Mouse (Mus musculus) ES-E14 (cell line): Measurements from ENCODE around the gene Vapb. TPM values are rescaled to one million over a fixed set of nuclear protein-coding genes. Genes with fewer than 3 reads are reported as not detected.

Experiments
- DNase-seq: peaks from one replicate; pipeline ENCODE4 v3.0.0-alpha.2; 2013; ENCODE audit warnings: low read depth, low spot score
- H3K27ac ChIP-seq: 2 replicates; pipeline ENCODE4 v1.5.1; 2012; ENCODE audit warnings: low read depth, mild to moderate bottlenecking, low read length, moderate library complexity, mixed read lengths; ENCODE audit not compliant: poor library complexity, insufficient read depth, severe bottlenecking
- H3K36me3 ChIP-seq: 2 replicates; pipeline ENCODE4 v1.6.1; 2012; ENCODE audit warnings: mild to moderate bottlenecking, low read length, moderate library complexity, mixed read lengths; ENCODE audit not compliant: control insufficient read depth, poor library complexity, insufficient read depth, severe bottlenecking
- H3K4me1 ChIP-seq, 2 experiments: fragments of 150-350 bp in 1 of 2; sonication (generic) in 1 of 2; 2 replicates each; pipeline ENCODE4 v1.6.1; 2012; ENCODE audit warnings: low read length in 2 of 2, mild to moderate bottlenecking in 1 of 2, mixed read lengths in 1 of 2; ENCODE audit not compliant: control insufficient read depth in 2 of 2, insufficient read depth in 2 of 2, poor library complexity in 1 of 2
- H3K4me3 ChIP-seq, 2 experiments: fragments of 150-350 bp in 1 of 2; sonication (generic) in 1 of 2; 2 replicates each; pipeline ENCODE4 v1.5.1; 2012; ENCODE audit warnings: low read length in 2 of 2, low read depth in 1 of 2, mild to moderate bottlenecking in 1 of 2, mixed read lengths in 1 of 2; ENCODE audit not compliant: insufficient read depth in 1 of 2, poor library complexity in 1 of 2, severe bottlenecking in 1 of 2
- H3K9ac ChIP-seq: 2 replicates; pipeline ENCODE4 v1.6.1; 2012; ENCODE audit warnings: low read depth, mild to moderate bottlenecking, low read length, mixed read lengths; ENCODE audit not compliant: poor library complexity, insufficient read depth, severe bottlenecking
- H3K9me3 ChIP-seq: fragments of 150-350 bp; sonication (generic); 2 replicates; pipeline ENCODE4 v1.6.1; 2012; ENCODE audit warnings: low read depth, mild to moderate bottlenecking, low read length; ENCODE audit not compliant: control insufficient read depth, insufficient read depth
- CHD2 ChIP-seq: IDR thresholded peaks from 2 replicates; pipeline ENCODE4 v1.6.1; 2014; ENCODE audit warnings: mild to moderate bottlenecking, low read depth, low read length, inconsistent platforms
- HCFC1 ChIP-seq: IDR thresholded peaks from 2 replicates; pipeline ENCODE4 v1.6.1; 2012; ENCODE audit warnings: low read length, inconsistent platforms, borderline replicate concordance; ENCODE audit not compliant: insufficient read depth
- MAFK ChIP-seq: IDR thresholded peaks from 2 replicates; pipeline ENCODE4 v1.6.1; 2014; ENCODE audit warnings: mild to moderate bottlenecking, low read depth, low read length, inconsistent platforms; ENCODE audit not compliant: insufficient read depth
- ZC3H11A ChIP-seq: IDR thresholded peaks from 2 replicates; pipeline ENCODE4 v1.6.1; 2012; ENCODE audit warnings: low read depth, mild to moderate bottlenecking, inconsistent platforms, low read length, borderline replicate concordance
- ZNF384 ChIP-seq: IDR thresholded peaks from 2 replicates; pipeline ENCODE4 v1.6.1; 2012; ENCODE audit warnings: low read depth, low read length, inconsistent platforms
- in situ Hi-C, 2 experiments: fragments of 600-800 bp; cut with MboI; formaldehyde crosslinking; loops; one replicate each; pipeline ENCODE4 v1.15.1; 2025; ENCODE audit warnings: low sequenced_read_pairs in 2 of 2, inconsistent platforms in 1 of 2; ENCODE audit not compliant: unreplicated experiment in 2 of 2
- total RNA-seq: library from RNA; depleted of rRNA; stranded (reverse); fragments of 300-350 nt; gene quantifications from 2 replicates; pipeline ENCODE4 v1.2.3, GENCODE M21; 2012

Vapb gene
- total RNA-seq, 1 experiment: 26.5 TPM

GRCm38 (mm10) chr2:173796674-173796963 lies 59.3 kb downstream of the Vapb start:
- no peaks in the 10 kb centered on the region for H3K9me3 ChIP-seq
- TF ChIP-seq CHD2 (no peak), MAFK (no peak), ZC3H11A (no peak), ZNF384 (no peak), HCFC1 (no peak)
- no peak overlapping the region for H3K27ac ChIP-seq
- H3K9ac ChIP-seq: no peak overlapping the region
- H3K4me1 ChIP-seq: no peaks in the 10 kb centered on the region
- no peak for DNase-seq
- H3K36me3 ChIP-seq: no peaks in the 10 kb centered on the region
- in situ Hi-C loops: no loop called here
- H3K4me3 ChIP-seq: no peak overlapping the region

GRCm38 (mm10) chr2:173799513-173799912 lies 62.2 kb downstream of the Vapb start:
- no peak for DNase-seq
- no peak overlapping the region for H3K27ac ChIP-seq
- H3K9me3 ChIP-seq: no peaks in the 10 kb centered on the region
- H3K4me1 ChIP-seq: no peaks in the 10 kb centered on the region
- in situ Hi-C loops: no loop called here
- no peak overlapping the region for H3K9ac ChIP-seq
- H3K36me3 ChIP-seq: no peaks in the 10 kb centered on the region
- no peak overlapping the region for H3K4me3 ChIP-seq
- no peak for TF ChIP-seq ZC3H11A
- TF ChIP-seq MAFK: no peak
- no peak for TF ChIP-seq HCFC1
- TF ChIP-seq CHD2: no peak

- H3K4me3 ChIP-seq: no peak overlapping the region
- H3K36me3 ChIP-seq: no peaks in the 10 kb centered on the region
- no peak overlapping the region for H3K9ac ChIP-seq
- H3K4me1 ChIP-seq: no peaks in the 10 kb centered on the region
- H3K9me3 ChIP-seq: no peaks in the 10 kb centered on the region
- no peak for DNase-seq
- no peak overlapping the region for H3K27ac ChIP-seq
- in situ Hi-C loops: no loop called here
- TF ChIP-seq MAFK (no peak), CHD2 (no peak), HCFC1 (no peak)
Observed at GRCm38 (mm10) chr2:173800566-173800965, 63.3 kb downstream of the Vapb start.

- TF ChIP-seq HCFC1: no peak
- H3K36me3 ChIP-seq: no peaks in the 10 kb centered on the region
Observed at GRCm38 (mm10) chr2:173801405-173801876, 64.1 kb downstream of the Vapb start.

GRCm38 (mm10) chr2:173802176-173802575 lies 64.9 kb downstream of the Vapb start:
- in situ Hi-C loops: no loop called here
- H3K4me1 ChIP-seq: no peaks in the 10 kb centered on the region
- no peak overlapping the region for H3K27ac ChIP-seq
- TF ChIP-seq MAFK (no peak), CHD2 (no peak), HCFC1 (no peak), ZNF384 (no peak), ZC3H11A (no peak)
- no peak for DNase-seq
- no peak overlapping the region for H3K9ac ChIP-seq
- no peaks in the 10 kb centered on the region for H3K36me3 ChIP-seq
- no peak overlapping the region for H3K4me3 ChIP-seq
- H3K9me3 ChIP-seq: no peaks in the 10 kb centered on the region

More at GRCm38 (mm10) chr2:173801405-173801876, 64.1 kb downstream of the Vapb start:
- no peaks in the 10 kb centered on the region for H3K9me3 ChIP-seq
- H3K4me1 ChIP-seq: no peaks in the 10 kb centered on the region
- H3K4me3 ChIP-seq: no peak overlapping the region
- H3K9ac ChIP-seq: no peak overlapping the region
- DNase-seq: no peak
- in situ Hi-C loops: no loop called here
- H3K27ac ChIP-seq: no peak overlapping the region
